Mouse (Mus musculus) hindbrain, embryonic 14.5 days (tissue): Measurements from ENCODE around the gene Fgfr2. TPM values are rescaled to one million over a fixed set of nuclear protein-coding genes. Genes with fewer than 3 reads are reported as not detected.

Source experiments
- ATAC-seq: fragments of 200-750 bp; cut with Nextera tagmentation; 2 replicates; pipeline ENCODE4 v1.8.0; 2017; ENCODE audit warnings: moderate number of reproducible peaks, mild to moderate bottlenecking, moderate TSS enrichment, moderate library complexity; ENCODE audit not compliant: low FRiP score
- DNase-seq: peaks from one replicate; pipeline ENCODE4 v3.0.0-alpha.2; 2015; ENCODE audit warnings: low spot score
- H3K27ac ChIP-seq: fragments of 300-500 bp; sonication (generic); 2 replicates; pipeline ENCODE4 v1.5.1; 2014; ENCODE audit warnings: mild to moderate bottlenecking, moderate library complexity
- H3K27me3 ChIP-seq: fragments of 300-500 bp; sonication (generic); 2 replicates; pipeline ENCODE4 v1.6.1; 2014; ENCODE audit warnings: mild to moderate bottlenecking, low read length, mixed read lengths; ENCODE audit not compliant: control insufficient read depth, insufficient read depth
- H3K36me3 ChIP-seq: fragments of 300-500 bp; sonication (generic); replicated peaks from 2 replicates; pipeline ENCODE4 v1.6.1; 2014; ENCODE audit not compliant: control insufficient read depth, insufficient read depth
- H3K4me1 ChIP-seq: fragments of 300-500 bp; sonication (generic); replicated peaks from 2 replicates; pipeline ENCODE4 v1.6.1; 2014; ENCODE audit warnings: antibody characterized with exemption, low read length, mixed read lengths; ENCODE audit not compliant: control insufficient read depth, insufficient read depth
- H3K4me2 ChIP-seq: fragments of 300-500 bp; sonication (generic); replicated peaks from 2 replicates; pipeline ENCODE4 v1.6.1; 2014; ENCODE audit warnings: mild to moderate bottlenecking, moderate library complexity
- H3K4me3 ChIP-seq: fragments of 300-500 bp; sonication (generic); replicated peaks from 2 replicates; pipeline ENCODE4 v1.5.1; 2014; ENCODE audit warnings: mild to moderate bottlenecking, low read length
- H3K9ac ChIP-seq: fragments of 300-500 bp; sonication (generic); 2 replicates; pipeline ENCODE4 v1.6.1; 2014
- H3K9me3 ChIP-seq: fragments of 300-500 bp; sonication (generic); 2 replicates; pipeline ENCODE4 v1.6.1; 2016; ENCODE audit warnings: low read length; ENCODE audit not compliant: control insufficient read depth
- WGBS: fragments of 180-500 bp; shearing (Covaris S2); extraction: QIAGEN DNeasy Blood & Tissue Kit; methylation state at CpG from one replicate; pipeline ENCODE4 v1.1.7; 2014; 5-methylcytosine and 5-hydroxymethylcytosine counted together
- polyA plus RNA-seq: library from polyadenylated mRNA; unstranded; fragments of >200 nt; fragmentation: Nextera tagmentation; extraction: Ambion mirVana; gene quantifications from 2 replicates; pipeline ENCODE4 v1.2.1, GENCODE M21; 2014

Gene Fgfr2
- polyA plus RNA-seq, 1 experiment from 2014 or later = 43.5 TPM

DNA sequence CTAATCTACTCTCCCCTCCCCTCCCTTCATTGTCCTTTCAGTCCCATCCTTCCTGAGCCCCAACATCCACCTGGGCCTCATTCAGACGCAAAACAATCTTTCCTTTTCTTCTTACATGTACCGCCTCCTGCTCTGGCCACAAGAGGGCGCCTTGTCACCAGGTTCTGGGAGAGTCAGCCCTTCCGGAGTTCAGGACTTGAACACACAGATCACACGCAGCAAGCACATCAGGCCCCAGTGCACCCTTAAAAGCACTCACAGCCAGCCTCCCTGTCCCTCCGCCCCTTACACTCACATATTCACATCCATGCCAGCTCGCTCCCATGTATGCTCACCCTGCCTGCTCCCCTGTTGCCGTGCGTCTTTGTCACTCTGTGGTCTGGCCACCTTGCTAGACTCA lies 467.1 kb downstream of the Fgfr2 start:
- no peaks in the 10 kb centered on the region for H3K9me3 ChIP-seq
- peak overlapping the region; percentile 39; the same call in 1 of the 2 replicates for H3K27ac ChIP-seq

DNA sequence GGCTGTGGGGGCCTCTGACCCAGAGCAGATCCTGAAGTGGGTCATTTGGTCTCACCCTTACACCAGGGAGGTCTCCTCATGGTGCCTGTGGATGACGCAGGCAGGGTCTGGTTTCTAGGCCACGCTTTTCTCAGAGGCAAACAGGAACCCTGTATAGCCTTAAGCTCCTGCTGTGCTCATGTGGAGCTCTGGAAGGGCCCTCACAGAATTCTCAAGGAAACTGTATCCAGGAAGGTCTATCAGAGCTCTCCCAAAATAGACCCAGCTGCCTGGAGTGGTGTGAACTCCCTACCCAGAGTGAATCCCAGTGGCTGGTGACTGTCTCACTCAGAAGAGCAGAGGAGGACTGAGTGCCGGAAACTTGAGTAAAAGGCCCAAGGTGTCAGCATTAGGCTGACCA lies 468.7 kb downstream of the Fgfr2 start:
- no peak for ATAC-seq
- 91% methylated on average over 3 of the region's 3 CpGs for WGBS
- Histone ChIP-seq H3K4me3 (no peak overlapping the region), H3K36me3 (no peaks in the 10 kb centered on the region), H3K9ac (no peak overlapping the region), H3K27me3 (no peaks in the 10 kb centered on the region), H3K27ac (no peak overlapping the region), H3K9me3 (no peaks in the 10 kb centered on the region), H3K4me1 (peaks cover 15% of the 10 kb centered on the region; the same call in 1 of the 2 replicates), H3K4me2 (no peak overlapping the region)
- DNase-seq = no peak

More for the DNA sequence above, 467.1 kb downstream of the Fgfr2 start:
- ATAC-seq = peak; percentile 39
- 0 out of 2 replicates have a peak overlapping the region, but pooled peaks have one; percentile 6 for H3K4me2 ChIP-seq
- H3K9ac ChIP-seq = no peak overlapping the region
- H3K27me3 ChIP-seq = no peaks in the 10 kb centered on the region
- H3K4me3 ChIP-seq = no peak overlapping the region
- H3K36me3 ChIP-seq = no peaks in the 10 kb centered on the region
- peaks cover 15% of the 10 kb centered on the region; the same call in 1 of the 2 replicates for H3K4me1 ChIP-seq
- DNase-seq = peak; percentile 92
- WGBS = 16% methylated on average over 9 of the region's 9 CpGs

DNA sequence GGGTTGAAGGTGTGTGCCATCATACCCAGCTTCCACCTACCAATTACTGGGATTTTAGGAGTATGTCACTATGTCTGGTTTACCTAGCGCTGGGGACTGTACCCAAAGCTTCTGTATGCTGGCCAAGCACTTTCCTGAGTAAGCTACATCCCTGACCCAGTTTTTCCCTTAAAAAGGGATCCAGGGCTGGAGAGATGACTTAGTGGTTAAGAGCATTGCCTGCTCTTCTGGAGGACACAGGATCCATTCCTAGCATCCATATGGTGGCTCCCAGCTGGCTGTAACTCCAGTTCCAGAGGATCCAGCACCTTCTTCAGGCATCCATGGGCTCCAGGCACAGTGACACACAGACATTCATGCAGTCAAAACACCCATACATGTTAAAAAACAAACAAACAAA lies 476.6 kb downstream of the Fgfr2 start:
- ATAC-seq = no peak
- Histone ChIP-seq H3K9me3 (no peaks in the 10 kb centered on the region), H3K4me2 (no peak overlapping the region), H3K36me3 (no peaks in the 10 kb centered on the region), H3K9ac (no peak overlapping the region), H3K27ac (no peak overlapping the region), H3K4me1 (no peaks in the 10 kb centered on the region; the same call in 1 of the 2 replicates), H3K27me3 (no peaks in the 10 kb centered on the region), H3K4me3 (no peak overlapping the region)
- WGBS = 100% methylated on average over 1 of the region's 1 CpGs
- DNase-seq = no peak

DNA sequence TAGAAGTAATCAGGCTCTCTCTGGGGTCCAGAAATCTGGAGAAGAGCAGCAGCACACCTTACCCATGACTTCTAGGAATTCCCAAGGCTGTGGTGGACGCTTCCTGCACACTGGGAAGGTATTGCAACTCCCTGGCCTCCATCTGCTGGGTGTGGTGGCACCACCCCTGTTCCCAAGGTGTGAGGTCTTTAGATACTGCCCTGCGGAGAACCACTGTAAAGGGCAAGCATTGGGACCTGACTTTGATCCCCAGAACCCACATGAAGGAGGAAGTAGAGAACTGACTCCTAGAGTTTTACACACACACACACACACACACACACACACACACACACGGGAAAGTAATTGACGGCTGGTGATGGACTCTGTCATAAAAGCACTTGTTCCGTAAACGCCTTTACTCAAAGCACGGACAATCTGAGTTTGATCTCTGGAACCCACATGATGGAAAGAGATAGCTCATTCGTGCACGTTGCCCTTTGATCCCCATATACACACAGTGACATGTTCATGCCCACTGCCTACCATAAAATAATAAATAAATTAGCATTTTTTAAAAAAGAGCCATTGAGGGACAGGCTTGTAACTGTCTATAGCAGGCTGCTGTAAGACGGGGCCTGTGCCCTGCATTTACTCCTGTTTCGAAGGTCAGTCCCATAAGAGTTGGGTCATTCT lies 478.4 kb downstream of the Fgfr2 start:
- ATAC-seq = no peak
- DNase-seq = no peak
- Histone ChIP-seq H3K27me3 (no peaks in the 10 kb centered on the region), H3K27ac (no peak overlapping the region), H3K9me3 (no peaks in the 10 kb centered on the region), H3K36me3 (no peaks in the 10 kb centered on the region), H3K4me1 (no peaks in the 10 kb centered on the region; the same call in 1 of the 2 replicates), H3K4me2 (no peak overlapping the region), H3K9ac (no peak overlapping the region), H3K4me3 (no peak overlapping the region)
- 86% methylated on average over 11 of the region's 11 CpGs for WGBS

DNA sequence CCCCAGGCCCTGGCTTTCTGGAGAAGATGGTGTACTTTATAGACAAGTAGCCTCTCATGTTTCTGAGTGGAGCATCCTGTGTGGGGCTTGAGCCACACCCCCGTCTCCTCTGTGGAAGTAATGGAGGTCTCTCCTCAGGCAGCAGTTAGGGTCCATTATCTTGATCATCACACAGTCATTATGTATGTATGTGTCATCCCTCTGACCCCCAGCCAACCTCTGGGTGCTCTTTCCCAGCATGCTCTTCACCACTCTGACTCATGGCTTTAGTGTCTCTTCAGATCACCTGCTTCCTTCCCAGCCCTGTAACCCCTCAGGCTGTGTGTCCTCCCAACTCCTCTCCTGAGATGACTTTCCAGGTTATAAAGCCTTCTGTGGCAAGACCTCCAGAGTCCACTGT lies 481.5 kb downstream of the Fgfr2 start:
- Histone ChIP-seq H3K4me1 (peaks cover 5% of the 10 kb centered on the region; the same call in 1 of the 2 replicates), H3K4me3 (no peak overlapping the region), H3K9me3 (no peaks in the 10 kb centered on the region), H3K27me3 (no peaks in the 10 kb centered on the region), H3K27ac (no peak overlapping the region), H3K9ac (no peak overlapping the region), H3K4me2 (no peak overlapping the region), H3K36me3 (no peaks in the 10 kb centered on the region)
- ATAC-seq = no peak
- 88% methylated on average over 1 of the region's 1 CpGs for WGBS
- DNase-seq = no peak

DNA sequence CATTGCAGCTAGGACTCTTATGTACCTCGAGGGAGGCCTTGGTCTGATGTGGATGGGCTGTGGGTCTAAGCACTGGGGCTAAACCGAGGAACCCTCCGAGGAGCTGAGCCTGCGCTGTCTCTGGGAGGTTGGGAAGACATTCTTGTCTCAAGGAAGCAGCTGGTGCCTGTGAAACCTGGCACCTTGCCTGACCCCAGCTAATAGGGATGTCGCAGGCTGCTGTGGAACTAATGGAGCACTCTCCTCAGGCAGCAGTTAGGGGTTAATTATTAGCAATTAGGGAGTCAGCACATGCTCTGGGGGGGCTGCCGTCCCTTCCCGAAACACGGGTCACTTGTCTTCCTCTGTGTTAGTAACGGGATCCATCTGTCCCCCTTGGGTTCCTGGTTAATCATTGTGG lies 482.2 kb downstream of the Fgfr2 start:
- peak; percentile 31; the same call in 1 of the 2 replicates for ATAC-seq
- WGBS = 18% methylated on average over 9 of the region's 9 CpGs
- no peak for DNase-seq

DNA sequence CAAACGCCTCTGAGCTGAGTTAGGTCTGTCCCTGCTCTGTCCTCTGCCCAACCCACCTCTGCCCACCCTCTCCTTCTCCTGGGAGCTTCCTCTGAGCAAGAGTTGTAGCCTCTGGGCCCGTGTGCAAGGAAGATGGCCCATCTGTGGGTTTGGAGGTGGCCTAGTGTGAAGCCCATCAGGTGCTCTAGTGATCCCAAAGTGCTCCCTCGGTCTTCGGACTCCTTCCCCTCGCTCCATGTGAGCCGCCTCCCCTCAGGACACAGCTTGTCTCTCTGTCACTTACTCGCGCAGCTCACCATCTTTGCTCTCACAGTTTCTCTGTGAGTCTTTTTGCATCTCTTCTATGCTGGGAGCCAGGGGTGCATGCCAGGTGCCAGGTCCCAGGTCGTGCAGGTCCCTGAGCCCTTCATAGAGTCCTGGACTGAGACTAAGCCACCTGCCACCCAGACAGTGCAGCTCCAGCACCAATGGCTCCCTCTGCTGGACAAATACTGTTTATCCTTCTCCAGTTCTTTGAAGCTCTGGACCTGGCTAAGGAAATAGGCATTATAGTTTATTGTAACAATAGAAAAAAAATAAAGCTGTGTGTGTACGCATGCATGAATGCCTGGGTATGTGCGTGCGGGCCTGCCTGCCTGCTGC lies 484.6 kb downstream of the Fgfr2 start:
- 57% methylated on average over 12 of the region's 12 CpGs for WGBS
- Histone ChIP-seq H3K4me2 (no peak overlapping the region), H3K9me3 (no peaks in the 10 kb centered on the region), H3K4me3 (no peak overlapping the region), H3K9ac (no peak overlapping the region), H3K27ac (no peak overlapping the region), H3K4me1 (peaks cover 5% of the 10 kb centered on the region; the same call in 1 of the 2 replicates), H3K27me3 (no peaks in the 10 kb centered on the region), H3K36me3 (no peaks in the 10 kb centered on the region)
- no peak for ATAC-seq
- DNase-seq = peak; percentile 78

More for the DNA sequence above, 482.2 kb downstream of the Fgfr2 start:
- Histone ChIP-seq H3K27me3 (no peaks in the 10 kb centered on the region), H3K9ac (no peak overlapping the region), H3K4me3 (no peak overlapping the region), H3K4me2 (no peak overlapping the region), H3K9me3 (no peaks in the 10 kb centered on the region), H3K36me3 (no peaks in the 10 kb centered on the region), H3K4me1 (peaks cover 5% of the 10 kb centered on the region; the same call in 1 of the 2 replicates), H3K27ac (no peak overlapping the region)

DNA sequence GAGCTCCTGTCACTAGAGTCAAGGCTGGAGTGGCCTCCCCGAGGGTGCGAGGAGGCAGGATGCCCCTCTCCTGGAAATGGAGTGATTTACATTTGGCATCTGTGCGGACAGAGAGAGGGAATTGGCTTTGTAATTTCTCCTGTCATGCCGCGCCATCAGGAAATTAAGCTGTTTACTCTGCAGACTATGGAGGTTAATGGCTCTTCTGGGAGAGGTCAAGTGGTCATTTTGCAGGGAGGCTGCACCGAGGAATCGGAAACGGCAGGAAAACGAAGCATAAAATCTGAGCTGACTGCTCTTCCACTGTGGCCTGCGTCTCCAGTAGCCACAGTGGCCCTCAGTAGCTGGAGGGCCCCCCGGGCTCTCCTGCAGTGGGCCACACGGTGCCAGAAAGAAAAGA lies 485.9 kb downstream of the Fgfr2 start:
- ATAC-seq (no peak), DNase-seq (no peak)
- no peak overlapping the region for H3K4me2 ChIP-seq
- H3K4me1 ChIP-seq = peaks cover 5% of the 10 kb centered on the region; the same call in 1 of the 2 replicates
- H3K27me3 ChIP-seq = no peaks in the 10 kb centered on the region
- H3K36me3 ChIP-seq = no peaks in the 10 kb centered on the region
- H3K27ac ChIP-seq = no peak overlapping the region
- no peaks in the 10 kb centered on the region for H3K9me3 ChIP-seq
- 28% methylated on average over 12 of the region's 12 CpGs for WGBS
- no peak overlapping the region for H3K9ac ChIP-seq
- H3K4me3 ChIP-seq = no peak overlapping the region

DNA sequence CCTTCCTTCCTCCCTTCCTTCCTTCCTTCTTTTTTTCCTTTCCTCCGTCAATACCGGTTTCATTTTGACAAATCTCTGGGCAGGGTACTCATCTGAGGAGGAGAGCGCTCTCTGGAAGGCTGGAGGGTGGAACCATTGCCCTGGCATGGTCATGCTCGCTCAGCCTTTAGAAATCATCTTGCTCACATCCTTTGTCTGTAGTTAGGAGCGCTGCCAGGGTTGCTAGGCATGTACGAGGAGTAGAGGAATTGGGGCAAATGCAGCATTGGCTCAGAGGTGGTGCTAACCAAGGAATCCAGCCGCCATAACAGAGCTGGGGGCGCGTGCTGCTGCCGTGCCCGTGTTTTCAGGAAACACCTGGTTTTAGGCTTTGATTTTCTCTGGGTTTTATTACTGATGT lies 491.8 kb downstream of the Fgfr2 start:
- no peak overlapping the region for H3K4me3 ChIP-seq
- H3K27ac ChIP-seq = no peak overlapping the region
- no peak overlapping the region for H3K4me2 ChIP-seq
- 62% methylated on average over 11 of the region's 11 CpGs for WGBS
- ATAC-seq (peak; percentile 60; the same call in 1 of the 2 replicates), DNase-seq (peak; percentile 48)
- H3K9ac ChIP-seq = no peak overlapping the region
- no peaks in the 10 kb centered on the region for H3K4me1 ChIP-seq
- H3K27me3 ChIP-seq = no peaks in the 10 kb centered on the region
- no peaks in the 10 kb centered on the region for H3K9me3 ChIP-seq
- H3K36me3 ChIP-seq = no peaks in the 10 kb centered on the region
